Mouse (Mus musculus) limb, embryonic 13.5 days (tissue): ENCODE results near the gene Gm4858. TPM values are rescaled to one million over a fixed set of nuclear protein-coding genes. Genes with fewer than 3 reads are reported as not detected.

Source experiments
- ATAC-seq: fragments of 200-750 bp; cut with Nextera tagmentation; 2 replicates; pipeline ENCODE4 v1.8.0; 2017; ENCODE audit warnings: low read depth, moderate number of reproducible peaks, moderate TSS enrichment; ENCODE audit not compliant: low FRiP score
- H3K27ac ChIP-seq: fragments of 300-500 bp; sonication (generic); 2 replicates; pipeline ENCODE4 v1.5.1; 2015; ENCODE audit warnings: inconsistent platforms, mild to moderate bottlenecking, moderate library complexity
- H3K27me3 ChIP-seq: fragments of 300-500 bp; sonication (generic); 2 replicates; pipeline ENCODE4 v1.6.1; 2015; ENCODE audit warnings: mild to moderate bottlenecking, inconsistent platforms
- H3K36me3 ChIP-seq: fragments of 300-500 bp; sonication (generic); 2 replicates; pipeline ENCODE4 v1.6.1; 2015; ENCODE audit warnings: inconsistent platforms, mild to moderate bottlenecking, moderate library complexity
- H3K4me1 ChIP-seq: fragments of 300-500 bp; sonication (generic); 2 replicates; pipeline ENCODE4 v1.6.1; 2015; ENCODE audit warnings: inconsistent platforms
- H3K4me2 ChIP-seq: fragments of 300-500 bp; sonication (generic); replicated peaks from 2 replicates; pipeline ENCODE4 v1.6.1; 2015; ENCODE audit warnings: inconsistent platforms, mild to moderate bottlenecking, moderate library complexity
- H3K4me3 ChIP-seq: fragments of 300-500 bp; sonication (generic); 2 replicates; pipeline ENCODE4 v1.5.1; 2015; ENCODE audit warnings: moderate library complexity, mild to moderate bottlenecking, inconsistent platforms
- H3K9ac ChIP-seq: fragments of 300-500 bp; sonication (generic); 2 replicates; pipeline ENCODE4 v1.6.1; 2015; ENCODE audit warnings: mild to moderate bottlenecking, inconsistent platforms
- H3K9me3 ChIP-seq: fragments of 300-500 bp; sonication (generic); 2 replicates; pipeline ENCODE4 v1.6.1; 2016; ENCODE audit warnings: inconsistent platforms
- WGBS: fragments of 180-500 bp; shearing (Covaris S2); methylation state at CpG from one replicate; pipeline ENCODE4 v1.1.7; 2015; 5-methylcytosine and 5-hydroxymethylcytosine counted together
- polyA plus RNA-seq: library from polyadenylated mRNA; unstranded; fragments of >200 nt; fragmentation: Nextera tagmentation; extraction: Ambion mirVana; gene quantifications from 2 replicates; pipeline ENCODE4 v1.2.1, GENCODE M21; 2015

The Gm4858 gene
- polyA plus RNA-seq, 1 experiment from 2014 or later, result not detected

GRCm38 (mm10) chr3:93114481-93114880 is 45.9 kb downstream of the Gm4858 start:
- Histone ChIP-seq H3K27me3 (no peaks in the 10 kb centered on the region), H3K4me2 (no peak overlapping the region), H3K9ac (no peak overlapping the region), H3K27ac (no peak overlapping the region), H3K9me3 (no peaks in the 10 kb centered on the region), H3K4me3 (no peak overlapping the region), H3K4me1 (no peaks in the 10 kb centered on the region), H3K36me3 (no peaks in the 10 kb centered on the region)
- ATAC-seq, result no peak
- WGBS, result 1% methylated on average over 2 of the region's 2 CpGs

- ATAC-seq, result no peak
- H3K27ac ChIP-seq, result no peak overlapping the region
- 46% methylated on average over 4 of the region's 4 CpGs for WGBS
These were observed 50.5 kb downstream of the Gm4858 start for GRCm38 (mm10) chr3:93119101-93119500.

More at GRCm38 (mm10) chr3:93119101-93119500, 50.5 kb downstream of the Gm4858 start:
- Histone ChIP-seq H3K36me3 (no peaks in the 10 kb centered on the region), H3K9me3 (no peaks in the 10 kb centered on the region), H3K27me3 (no peaks in the 10 kb centered on the region), H3K4me3 (no peak overlapping the region), H3K4me2 (no peak overlapping the region), H3K4me1 (no peaks in the 10 kb centered on the region), H3K9ac (no peak overlapping the region)

Other genes starting within 250 kb of the Gm4858 start
- not detected in 2 replicates for gene Kprp, start 241.6 kb upstream of the Gm4858 start, polyA plus RNA-seq
- gene Lce1l, start 217.5 kb upstream of the Gm4858 start, polyA plus RNA-seq, result not detected in 2 replicates
- gene 2310050C09Rik, start 198.6 kb upstream of the Gm4858 start, polyA plus RNA-seq, result 0.13 TPM in 1 of 2 replicates, not detected in the other
- not detected in 2 replicates for gene Lce3a, start 142.6 kb upstream of the Gm4858 start, polyA plus RNA-seq
- not detected in 2 replicates for gene Lce3b, start 135.8 kb upstream of the Gm4858 start, polyA plus RNA-seq
- gene Lce3c, start 124.3 kb upstream of the Gm4858 start, polyA plus RNA-seq, result 0.28 TPM in 1 of 2 replicates, not detected in the other
- not detected in 2 replicates for gene Lce3d, start 111.4 kb upstream of the Gm4858 start, polyA plus RNA-seq
- not detected in 2 replicates for gene Lce3e, start 101.8 kb upstream of the Gm4858 start, polyA plus RNA-seq
- gene Lce3f, start 76.6 kb upstream of the Gm4858 start, polyA plus RNA-seq, result not detected in 2 replicates
- 0.42 and 1.0 TPM in 2 replicates for gene Crct1, start 53.1 kb upstream of the Gm4858 start, polyA plus RNA-seq
- not detected in 2 replicates for gene Lce1m, start 49.8 kb upstream of the Gm4858 start, polyA plus RNA-seq
- gene Crnn, start 76.0 kb downstream of the Gm4858 start, polyA plus RNA-seq, result not detected in 2 replicates
- gene Flg2, start 128.5 kb downstream of the Gm4858 start, polyA plus RNA-seq, result not detected in 2 replicates
- not detected in 2 replicates for gene Flg, start 204.7 kb downstream of the Gm4858 start, polyA plus RNA-seq